Mouse (Mus musculus): ENCODE results near the gene Cx3cr1.

GRCm38 (mm10) chr9:120095886-120096285, 26.2 kb upstream of the Cx3cr1 start:
- no peak for TF ChIP-seq POLR2A (IDR thresholded peaks at IDR 0.05; ENCODE audit: control insufficient read depth, extremely low read depth, insufficient read depth, low read length, poor library complexity)
- TF ChIP-seq CTCF (IDR thresholded peaks at IDR 0.05; ENCODE audit: borderline replicate concordance, control insufficient read depth, extremely low read depth, insufficient read depth, low read length, poor library complexity): no peak
